Mouse (Mus musculus) liver, adult 2 months (tissue): ENCODE data around the gene Pole.

Source experiments
- CTCF ChIP-seq: fragments of 200-500 bp; IDR thresholded peaks from 2 replicates; pipeline ENCODE4 v1.5.1; 2011; ENCODE audit warnings: low read depth, low read length, control low read depth
- POLR2A ChIP-seq: fragments of 200-500 bp; IDR thresholded peaks from 2 replicates; pipeline ENCODE4 v1.6.1; 2011; ENCODE audit warnings: low read length, control low read depth; ENCODE audit not compliant: insufficient read depth; ENCODE audit errors: extremely low read depth

- TF ChIP-seq POLR2A (no peak), CTCF (no peak)
Observed at GRCm38 (mm10) chr5:110287084-110287475, 974 bp downstream of the Pole start.
